Mouse (Mus musculus): ENCODE data around the gene Ccdc134. TPM values are rescaled to one million over a fixed set of nuclear protein-coding genes. Genes with fewer than 3 reads are reported as not detected.

Gene Ccdc134
- polyA plus RNA-seq, 1 experiment from 2014 or later: 11.1 TPM

GRCm38 (mm10) chr15:82182311-82182710 is 54.6 kb downstream of the Ccdc134 start:
- 97% methylated on average over 4 of the region's 4 CpGs for WGBS
- ATAC-seq (ENCODE audit: low FRiP score): no peak
- Histone ChIP-seq H3K9ac (replicated peaks) (no peak overlapping the region), H3K4me2 (no peak overlapping the region), H3K36me3 (peaks cover 97% of the 10 kb centered on the region), H3K4me3 (replicated peaks) (no peak overlapping the region), H3K9me3 (replicated peaks) (0 out of 2 replicates have a peak, but pooled peaks cover 2% of the 10 kb centered on the region), H3K27me3 (replicated peaks) (no peaks in the 10 kb centered on the region), H3K27ac (replicated peaks) (no peak overlapping the region), H3K4me1 (0 out of 2 replicates have a peak, but pooled peaks cover 6% of the 10 kb centered on the region)

- no peak overlapping the region for H3K4me2 ChIP-seq
- no peak for ATAC-seq (ENCODE audit: low FRiP score)
- H3K4me3 ChIP-seq (replicated peaks): no peak overlapping the region
- H3K27me3 ChIP-seq (replicated peaks): no peaks in the 10 kb centered on the region
- no peak overlapping the region for H3K9ac ChIP-seq (replicated peaks)
- peaks cover 97% of the 10 kb centered on the region for H3K36me3 ChIP-seq
- no peak overlapping the region for H3K27ac ChIP-seq (replicated peaks)
- H3K9me3 ChIP-seq (replicated peaks): 0 out of 2 replicates have a peak, but pooled peaks cover 2% of the 10 kb centered on the region
- whole genome bisulfite sequencing: 89% methylated on average over 10 of the region's 10 CpGs
- 0 out of 2 replicates have a peak, but pooled peaks cover 3% of the 10 kb centered on the region for H3K4me1 ChIP-seq
Observed at GRCm38 (mm10) chr15:82183596-82183995, 55.9 kb downstream of the Ccdc134 start.

GRCm38 (mm10) chr15:82184183-82184582 is 56.5 kb downstream of the Ccdc134 start:
- no peak overlapping the region for H3K9ac ChIP-seq (replicated peaks)

GRCm38 (mm10) chr15:82184656-82185055 is 56.9 kb downstream of the Ccdc134 start:
- Histone ChIP-seq H3K4me3 (replicated peaks) (no peak overlapping the region), H3K36me3 (peaks cover 95% of the 10 kb centered on the region), H3K27me3 (replicated peaks) (no peaks in the 10 kb centered on the region), H3K4me2 (no peak overlapping the region), H3K9me3 (replicated peaks) (0 out of 2 replicates have a peak, but pooled peaks cover 2% of the 10 kb centered on the region), H3K27ac (replicated peaks) (no peak overlapping the region), H3K4me1 (0 out of 2 replicates have a peak, but pooled peaks cover 3% of the 10 kb centered on the region), H3K9ac (replicated peaks) (no peak overlapping the region)
- ATAC-seq (ENCODE audit: low FRiP score): no peak
- WGBS: 92% methylated on average over 10 of the region's 10 CpGs

More at GRCm38 (mm10) chr15:82184183-82184582, 56.5 kb downstream of the Ccdc134 start:
- Histone ChIP-seq H3K36me3 (peaks cover 95% of the 10 kb centered on the region), H3K4me1 (0 out of 2 replicates have a peak, but pooled peaks cover 3% of the 10 kb centered on the region), H3K9me3 (replicated peaks) (0 out of 2 replicates have a peak, but pooled peaks cover 2% of the 10 kb centered on the region), H3K4me2 (no peak overlapping the region), H3K4me3 (replicated peaks) (no peak overlapping the region), H3K27me3 (replicated peaks) (no peaks in the 10 kb centered on the region), H3K27ac (replicated peaks) (no peak overlapping the region)
- no peak for ATAC-seq (ENCODE audit: low FRiP score)
- WGBS: 79% methylated on average over 7 of the region's 7 CpGs

- 0 out of 2 replicates have a peak, but pooled peaks cover 3% of the 10 kb centered on the region for H3K4me1 ChIP-seq
- no peaks in the 10 kb centered on the region for H3K27me3 ChIP-seq (replicated peaks)
- H3K36me3 ChIP-seq: peaks cover 93% of the 10 kb centered on the region
- H3K4me2 ChIP-seq: no peak overlapping the region
- 0 out of 2 replicates have a peak, but pooled peaks cover 2% of the 10 kb centered on the region for H3K9me3 ChIP-seq (replicated peaks)
- no peak overlapping the region for H3K4me3 ChIP-seq (replicated peaks)
- H3K9ac ChIP-seq (replicated peaks): no peak overlapping the region
- ATAC-seq (ENCODE audit: low FRiP score): no peak
- H3K27ac ChIP-seq (replicated peaks): no peak overlapping the region
- WGBS: 86% methylated on average over 14 of the region's 14 CpGs
Observed at GRCm38 (mm10) chr15:82185062-82185783, 57.5 kb downstream of the Ccdc134 start.

- WGBS: 82% methylated on average over 14 of the region's 14 CpGs
- no peak for ATAC-seq (ENCODE audit: low FRiP score)
- H3K4me1 ChIP-seq: 0 out of 2 replicates have a peak, but pooled peaks cover 2% of the 10 kb centered on the region
- H3K4me2 ChIP-seq: no peak overlapping the region
- H3K9me3 ChIP-seq (replicated peaks): 0 out of 2 replicates have a peak, but pooled peaks cover 2% of the 10 kb centered on the region
- no peak overlapping the region for H3K4me3 ChIP-seq (replicated peaks)
- peaks cover 88% of the 10 kb centered on the region for H3K36me3 ChIP-seq
- H3K27ac ChIP-seq (replicated peaks): no peak overlapping the region
- H3K27me3 ChIP-seq (replicated peaks): no peaks in the 10 kb centered on the region
- no peak overlapping the region for H3K9ac ChIP-seq (replicated peaks)
Observed at GRCm38 (mm10) chr15:82186131-82186530, 58.4 kb downstream of the Ccdc134 start.

GRCm38 (mm10) chr15:82186931-82187330 is 59.2 kb downstream of the Ccdc134 start:
- Histone ChIP-seq H3K4me3 (replicated peaks) (no peak overlapping the region), H3K4me2 (no peak overlapping the region), H3K36me3 (peaks cover 87% of the 10 kb centered on the region), H3K4me1 (no peaks in the 10 kb centered on the region), H3K27me3 (replicated peaks) (no peaks in the 10 kb centered on the region), H3K9ac (replicated peaks) (no peak overlapping the region), H3K27ac (replicated peaks) (0 out of 2 replicates have a peak overlapping the region, but pooled peaks have one; percentile 15), H3K9me3 (replicated peaks) (0 out of 2 replicates have a peak, but pooled peaks cover 2% of the 10 kb centered on the region)
- 92% methylated on average over 5 of the region's 5 CpGs for WGBS
- no peak for ATAC-seq (ENCODE audit: low FRiP score)

- Histone ChIP-seq H3K36me3 (peaks cover 87% of the 10 kb centered on the region), H3K9ac (replicated peaks) (no peak overlapping the region), H3K4me1 (no peaks in the 10 kb centered on the region), H3K27ac (replicated peaks) (0 out of 2 replicates have a peak overlapping the region, but pooled peaks have one; percentile 15), H3K9me3 (replicated peaks) (no peaks in the 10 kb centered on the region), H3K4me2 (no peak overlapping the region), H3K4me3 (replicated peaks) (no peak overlapping the region), H3K27me3 (replicated peaks) (no peaks in the 10 kb centered on the region)
- no peak for ATAC-seq (ENCODE audit: low FRiP score)
- 92% methylated on average over 4 of the region's 4 CpGs for WGBS
Observed at GRCm38 (mm10) chr15:82187401-82187800, 59.7 kb downstream of the Ccdc134 start.

GRCm38 (mm10) chr15:82187924-82188323 is 60.2 kb downstream of the Ccdc134 start:
- no peak for ATAC-seq (ENCODE audit: low FRiP score)
- Histone ChIP-seq H3K4me2 (no peak overlapping the region), H3K36me3 (peaks cover 88% of the 10 kb centered on the region), H3K27ac (replicated peaks) (no peak overlapping the region), H3K27me3 (replicated peaks) (no peaks in the 10 kb centered on the region), H3K4me3 (replicated peaks) (no peak overlapping the region), H3K9ac (replicated peaks) (no peak overlapping the region), H3K9me3 (replicated peaks) (no peaks in the 10 kb centered on the region), H3K4me1 (no peaks in the 10 kb centered on the region)
- WGBS: 90% methylated on average over 1 of the region's 1 CpGs

GRCm38 (mm10) chr15:82188481-82189240 is 60.9 kb downstream of the Ccdc134 start:
- ATAC-seq (ENCODE audit: low FRiP score): no peak
- 86% methylated on average over 10 of the region's 10 CpGs for WGBS
- Histone ChIP-seq H3K9ac (replicated peaks) (no peak overlapping the region), H3K36me3 (peaks cover 88% of the 10 kb centered on the region), H3K4me3 (replicated peaks) (no peak overlapping the region), H3K27ac (replicated peaks) (no peak overlapping the region; the same call in 1 of the 2 replicates), H3K9me3 (replicated peaks) (no peaks in the 10 kb centered on the region), H3K4me1 (no peaks in the 10 kb centered on the region), H3K4me2 (no peak overlapping the region), H3K27me3 (replicated peaks) (no peaks in the 10 kb centered on the region)
